Mouse (Mus musculus) ES-Bruce4 (cell line): ENCODE data around the gene Natd1.

ENCODE experiments used
- CTCF ChIP-seq: IDR thresholded peaks from one replicate; pipeline ENCODE4 v1.8.1; 2011; ENCODE audit warnings: low read depth, low read length
- EP300 ChIP-seq: IDR thresholded peaks from 2 replicates; pipeline ENCODE4 v1.6.1; 2011; ENCODE audit warnings: low read depth, low read length; ENCODE audit not compliant: insufficient read depth

DNA sequence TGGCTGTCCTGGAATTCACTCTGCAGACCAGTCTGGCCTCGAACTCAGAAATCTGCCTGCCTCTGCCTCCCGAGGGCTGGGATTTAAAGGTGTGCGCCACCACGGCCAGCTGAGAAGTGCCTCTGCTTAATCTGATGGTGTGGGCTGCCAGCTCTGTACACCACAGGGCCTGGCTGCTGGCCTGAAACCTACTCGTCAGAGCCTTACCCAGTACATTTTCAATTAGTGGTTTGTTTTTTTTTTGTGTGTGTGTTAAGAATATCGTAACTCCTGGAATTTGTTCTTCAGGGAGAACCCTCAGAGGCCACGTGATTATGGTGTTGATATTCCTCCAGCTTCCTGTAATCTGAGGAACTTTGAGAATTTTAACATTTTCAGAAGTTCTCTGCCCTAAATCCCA lies 12.5 kb downstream of the Natd1 start:
- TF ChIP-seq CTCF (no peak), EP300 (no peak)
